ENCODE assay signal across 16 mouse cellular contexts in the genomic region with DNA sequence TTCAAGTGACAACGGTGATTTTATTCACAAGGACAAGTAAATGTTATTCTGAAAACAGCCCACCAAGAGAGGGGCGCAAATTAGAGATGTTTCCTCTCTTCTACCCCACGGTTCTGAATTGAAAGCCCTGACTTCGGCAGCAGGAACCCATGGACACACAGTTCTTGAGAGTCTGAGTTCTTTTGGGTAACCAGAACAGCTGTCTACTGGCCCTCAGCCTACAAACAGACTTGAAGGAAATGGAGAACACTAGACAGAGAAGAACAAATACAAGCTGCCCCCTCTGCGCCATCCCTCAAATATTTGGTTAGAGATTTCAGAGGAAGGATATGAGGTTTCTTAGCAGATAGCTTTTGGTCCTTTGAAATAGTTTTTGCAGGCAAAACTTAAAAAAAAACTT. TPM values are rescaled to one million over a fixed set of nuclear protein-coding genes. Genes with fewer than 3 reads are reported as not detected.
DNase-seq lines count a peak whose midpoint lies in the region; ATAC-seq lines count a peak whose summit lies in the region.
"Had no signal": no experiment of that assay in that cellular context is flagged by ENCODE, and none has a peak within 500 bp of the region (broad histone marks: within the 10 kb centered on the region; RNA-seq: fewer than 3 reads in every experiment).

No protein-coding gene starts in this region.

- H3K4me1 ChIP-seq in heart, embryonic 11.5 days (ENCODE audit: control insufficient read depth, insufficient read depth, low read length): peaks cover 41% of the 10 kb centered on the region
- H3K4me1 ChIP-seq in heart, embryonic 16.5 days (ENCODE audit: control insufficient read depth, insufficient read depth, low read length): peaks cover 31% of the 10 kb centered on the region

- whole genome bisulfite sequencing in heart, embryonic 11.5 days (ENCODE audit: insufficient replicate concordance): 70% methylated on average over 5 of the region's 5 CpGs
- 65% methylated on average over 5 of the region's 5 CpGs for WGBS in heart, embryonic 16.5 days

- H3K4me3 ChIP-seq in heart, embryonic 11.5 days (ENCODE audit: low read depth, low read length): no peak overlapping the region
- H3K4me3 ChIP-seq in heart, embryonic 16.5 days (ENCODE audit: low read length): no peak overlapping the region
- H3K4me3 ChIP-seq: hindbrain, embryonic 15.5 days; layer of hippocampus, adult 2 months; liver, embryonic 15.5 days; midbrain, embryonic 13.5 days; neural tube, embryonic 13.5 days had no signal

- ATAC-seq in heart, embryonic 11.5 days (replicated peaks; ENCODE audit: insufficient number of reproducible peaks, low FRiP score, low TSS enrichment): no peak
- no peak for ATAC-seq in heart, embryonic 16.5 days (replicated peaks; ENCODE audit: extremely low read depth, insufficient read depth, low FRiP score)
- ATAC-seq: midbrain, embryonic 13.5 days had no signal

- H3K27ac ChIP-seq in heart, embryonic 11.5 days (ENCODE audit: low read depth, low read length): no peak overlapping the region; the same call in 1 of the 2 replicates
- peak overlapping the region; percentile 50 for H3K27ac ChIP-seq in heart, embryonic 16.5 days (ENCODE audit: low read length)
- H3K27ac ChIP-seq: hindbrain, embryonic 15.5 days; liver, embryonic 15.5 days; midbrain, embryonic 13.5 days; neural tube, embryonic 13.5 days had no signal

- no peak overlapping the region for H3K9ac ChIP-seq in heart, embryonic 11.5 days (ENCODE audit: low read depth, low read length)
- H3K9ac ChIP-seq in heart, embryonic 16.5 days (ENCODE audit: low read length): no peak overlapping the region
- H3K9ac ChIP-seq: hindbrain, embryonic 15.5 days; liver, embryonic 15.5 days; midbrain, embryonic 13.5 days; neural tube, embryonic 13.5 days had no signal

- no peaks in the 10 kb centered on the region for H3K27me3 ChIP-seq in heart, embryonic 11.5 days (ENCODE audit: control insufficient read depth, insufficient read depth, low read length)
- H3K27me3 ChIP-seq in heart, embryonic 16.5 days (ENCODE audit: control insufficient read depth, insufficient read depth, low read length): no peaks in the 10 kb centered on the region
- H3K27me3 ChIP-seq: hindbrain, embryonic 15.5 days; liver, embryonic 15.5 days; midbrain, embryonic 13.5 days; neural tube, embryonic 13.5 days had no signal

- no peaks in the 10 kb centered on the region for H3K9me3 ChIP-seq in heart, embryonic 11.5 days (replicated peaks; ENCODE audit: control insufficient read depth, low read length)
- H3K9me3 ChIP-seq in heart, embryonic 16.5 days (replicated peaks; ENCODE audit: control insufficient read depth, low read length): no peaks in the 10 kb centered on the region
- H3K9me3 ChIP-seq: hindbrain, embryonic 15.5 days; liver, embryonic 15.5 days; midbrain, embryonic 13.5 days; neural tube, embryonic 13.5 days had no signal

- peak; percentile 61 for DNase-seq in heart, adult 18-20 months
- DNase-seq in CD4-positive, CD25-positive, alpha-beta regulatory T cell, adult 2 months (ENCODE audit: low read depth, low spot score): peak; percentile 24
- peak; percentile 64 for DNase-seq in lung, postnatal 14 days
- no peak for DNase-seq in right cerebral cortex, postnatal 25 days
- DNase-seq in yolk sac, embryonic 10.5 days (ENCODE audit: low spot score): no peak
- no peak for DNase-seq in cerebellum, adult 9-11 months
- DNase-seq: cerebellum, adult 8-10 months; gastrocnemius, postnatal 10 days; retina, postnatal 1 day had no signal

- H3K4me2 ChIP-seq in heart, embryonic 11.5 days: no peak overlapping the region
- no peak overlapping the region for H3K4me2 ChIP-seq in heart, embryonic 16.5 days (ENCODE audit: low read depth, low read length)
- H3K4me2 ChIP-seq: hindbrain, embryonic 15.5 days; liver, embryonic 15.5 days; midbrain, embryonic 13.5 days; neural tube, embryonic 13.5 days had no signal

- H3K36me3 ChIP-seq in heart, embryonic 11.5 days (ENCODE audit: control insufficient read depth, insufficient read depth, low read length): no peaks in the 10 kb centered on the region
- H3K36me3 ChIP-seq in heart, embryonic 16.5 days (ENCODE audit: control insufficient read depth, insufficient read depth): no peaks in the 10 kb centered on the region
- H3K36me3 ChIP-seq: hindbrain, embryonic 15.5 days; liver, embryonic 15.5 days; neural tube, embryonic 13.5 days had no signal

RNA-seq across cellular contexts. Expression of gene Sh3rf1, which starts 52.7 kb away (rescaled TPM):
- 1 to 10 TPM; 4.7 to 5.0 TPM for total RNA-seq in heart, adult 18-20 months (2021)
- polyA plus RNA-seq in heart, embryonic 11.5 days (2014; fragmentation: Nextera tagmentation; extraction: Ambion mirVana): 6.4 and 7.1 TPM in 2 replicates
- 4.9 and 5.3 TPM in 2 replicates for polyA plus RNA-seq in heart, embryonic 16.5 days (2015; fragmentation: Nextera tagmentation; extraction: Ambion mirVana)

Comparison
In these comparisons a context has a peak if more than half of its experiments do, and no peak if none do; other contexts are left out.
1. DNase-seq: peak in heart, adult 18-20 months (2 of 2), CD4-positive, CD25-positive, alpha-beta regulatory T cell, adult 2 months (single experiment) and lung, postnatal 14 days (single experiment); none in right cerebral cortex, postnatal 25 days (single experiment), yolk sac, embryonic 10.5 days (single experiment) and cerebellum, adult 9-11 months (single experiment).